ENCODE assay signal across 8 mouse cellular contexts in genomic region chr13:23518885-23519284, GRCm38 (mm10). TPM values are rescaled to one million over a fixed set of nuclear protein-coding genes. Genes with fewer than 3 reads are reported as not detected.
A peak's percentile ranks its signal among the peaks of the same experiment; 100 is the strongest.
DNase-seq lines count a peak whose midpoint lies in the region; ATAC-seq lines count a peak whose summit lies in the region.

No protein-coding gene starts in this region.

- peak overlapping the region; percentile 77 for H3K27ac ChIP-seq in embryonic facial prominence, embryonic 14.5 days (replicated peaks; ENCODE audit: low read depth, low read length)
- no peak overlapping the region for H3K27ac ChIP-seq in heart, embryonic 10.5 days
- H3K27ac ChIP-seq in kidney, embryonic 14.5 days (ENCODE audit: low read depth, low read length) = peak overlapping the region; percentile 65; the same call in 1 of the 2 replicates
- H3K27ac ChIP-seq in limb, embryonic 13.5 days = peak overlapping the region; percentile 44; the same call in 1 of the 2 replicates
- H3K27ac ChIP-seq in midbrain, embryonic 14.5 days (replicated peaks; ENCODE audit: low read depth, low read length) = no peak overlapping the region

- H3K4me2 ChIP-seq in embryonic facial prominence, embryonic 14.5 days (ENCODE audit: low read depth, low read length) = peak overlapping the region; percentile 95
- peak overlapping the region; percentile 90 for H3K4me2 ChIP-seq in kidney, embryonic 14.5 days (replicated peaks; ENCODE audit: low read depth, low read length)
- peak overlapping the region; percentile 62 for H3K4me2 ChIP-seq in limb, embryonic 13.5 days (replicated peaks)
- H3K4me2 ChIP-seq in midbrain, embryonic 14.5 days (ENCODE audit: low read length) = peak overlapping the region; percentile 85

- peak overlapping the region; percentile 37; the same call in 1 of the 2 replicates for H3K9ac ChIP-seq in embryonic facial prominence, embryonic 14.5 days (ENCODE audit: low read depth, low read length)
- H3K9ac ChIP-seq in kidney, embryonic 14.5 days (ENCODE audit: low read depth, low read length) = peak overlapping the region; percentile 45; the same call in 1 of the 2 replicates
- no peak overlapping the region for H3K9ac ChIP-seq in limb, embryonic 13.5 days
- H3K9ac ChIP-seq in midbrain, embryonic 14.5 days (replicated peaks; ENCODE audit: low read length) = no peak overlapping the region

- WGBS in embryonic facial prominence, embryonic 14.5 days = under 1% methylated on average over 6 of the region's 6 CpGs
- WGBS in heart, embryonic 10.5 days = under 1% methylated on average over 6 of the region's 6 CpGs
- WGBS in kidney, embryonic 14.5 days = under 1% methylated on average over 6 of the region's 6 CpGs
- under 1% methylated on average over 6 of the region's 6 CpGs for WGBS in limb, embryonic 13.5 days
- whole genome bisulfite sequencing in midbrain, embryonic 14.5 days = 0% methylated on average over 6 of the region's 6 CpGs

- no peaks in the 10 kb centered on the region for H3K9me3 ChIP-seq in embryonic facial prominence, embryonic 14.5 days (ENCODE audit: control insufficient read depth, low read length)
- H3K9me3 ChIP-seq in heart, embryonic 10.5 days = no peaks in the 10 kb centered on the region
- no peaks in the 10 kb centered on the region for H3K9me3 ChIP-seq in kidney, embryonic 14.5 days (ENCODE audit: control insufficient read depth, low read length)
- no peaks in the 10 kb centered on the region for H3K9me3 ChIP-seq in limb, embryonic 13.5 days
- H3K9me3 ChIP-seq in midbrain, embryonic 14.5 days (ENCODE audit: control insufficient read depth, low read length) = no peaks in the 10 kb centered on the region

- no peaks in the 10 kb centered on the region for H3K27me3 ChIP-seq in embryonic facial prominence, embryonic 14.5 days (replicated peaks; ENCODE audit: control insufficient read depth, insufficient read depth, low read length)
- H3K27me3 ChIP-seq in heart, embryonic 10.5 days (ENCODE audit: insufficient read depth, poor library complexity, severe bottlenecking) = no peaks in the 10 kb centered on the region
- no peaks in the 10 kb centered on the region for H3K27me3 ChIP-seq in kidney, embryonic 14.5 days (ENCODE audit: control insufficient read depth, insufficient read depth, low read length)
- H3K27me3 ChIP-seq in limb, embryonic 13.5 days = no peaks in the 10 kb centered on the region
- H3K27me3 ChIP-seq in midbrain, embryonic 14.5 days (ENCODE audit: control insufficient read depth, insufficient read depth, low read length) = no peaks in the 10 kb centered on the region

- ATAC-seq in embryonic facial prominence, embryonic 14.5 days (ENCODE audit: low read depth) = 0 out of 2 replicates have a peak, but pooled peaks have one; percentile 32
- ATAC-seq in kidney, embryonic 14.5 days (ENCODE audit: low FRiP score, low TSS enrichment) = peak; percentile 45; the same call in 1 of the 2 replicates
- ATAC-seq in limb, embryonic 13.5 days (ENCODE audit: low FRiP score, low read depth) = peak; percentile 48
- peak; percentile 31; the same call in 1 of the 2 replicates for ATAC-seq in midbrain, embryonic 14.5 days (ENCODE audit: low FRiP score, low TSS enrichment)

- H3K36me3 ChIP-seq in embryonic facial prominence, embryonic 14.5 days (ENCODE audit: control insufficient read depth, insufficient read depth, low read length) = no peaks in the 10 kb centered on the region
- no peaks in the 10 kb centered on the region for H3K36me3 ChIP-seq in heart, embryonic 10.5 days
- H3K36me3 ChIP-seq in kidney, embryonic 14.5 days (ENCODE audit: control insufficient read depth, insufficient read depth, low read length) = no peaks in the 10 kb centered on the region
- H3K36me3 ChIP-seq in limb, embryonic 13.5 days = no peaks in the 10 kb centered on the region
- no peaks in the 10 kb centered on the region for H3K36me3 ChIP-seq in midbrain, embryonic 14.5 days (ENCODE audit: control insufficient read depth, insufficient read depth, low read length)

- peak; percentile 40 for DNase-seq in ovary, adult 18-20 months (ENCODE audit: low spot score)
- no peak for DNase-seq in ovary, postnatal 10 days (ENCODE audit: low spot score)
- DNase-seq in embryonic facial prominence, embryonic 14.5 days (ENCODE audit: low spot score) = peak; percentile 89
- DNase-seq in heart, embryonic 10.5 days (ENCODE audit: low spot score) = peak; percentile 83
- peak; percentile 87 for DNase-seq in midbrain, embryonic 14.5 days
- DNase-seq in spleen, postnatal 14 days (ENCODE audit: low spot score in 2 of 2) = peak; percentile 66 to 79

- H3K4me3 ChIP-seq in embryonic facial prominence, embryonic 14.5 days (ENCODE audit: low read depth, low read length) = peak overlapping the region; percentile 59
- H3K4me3 ChIP-seq in heart, embryonic 10.5 days = peak overlapping the region; percentile 63
- H3K4me3 ChIP-seq in kidney, embryonic 14.5 days (ENCODE audit: low read length) = peak overlapping the region; percentile 57
- peak overlapping the region; percentile 53 for H3K4me3 ChIP-seq in limb, embryonic 13.5 days
- H3K4me3 ChIP-seq in midbrain, embryonic 14.5 days (replicated peaks; ENCODE audit: low read depth, low read length) = peak overlapping the region; percentile 46

- no peaks in the 10 kb centered on the region for H3K4me1 ChIP-seq in embryonic facial prominence, embryonic 14.5 days (ENCODE audit: control insufficient read depth, insufficient read depth, low read length)
- no peaks in the 10 kb centered on the region for H3K4me1 ChIP-seq in heart, embryonic 10.5 days
- H3K4me1 ChIP-seq in kidney, embryonic 14.5 days (ENCODE audit: control insufficient read depth, insufficient read depth, low read length) = peaks cover 3% of the 10 kb centered on the region; the same call in 1 of the 2 replicates
- H3K4me1 ChIP-seq in limb, embryonic 13.5 days = peaks cover 4% of the 10 kb centered on the region; the same call in 1 of the 2 replicates
- no peaks in the 10 kb centered on the region for H3K4me1 ChIP-seq in midbrain, embryonic 14.5 days (ENCODE audit: control insufficient read depth, insufficient read depth, low read length)

RNA-seq across cellular contexts. Expression of gene Hist1h4h, which starts 12.0 kb away (rescaled TPM):
- polyA plus RNA-seq in embryonic facial prominence, embryonic 14.5 days (2014; fragmentation: Nextera tagmentation; extraction: Ambion mirVana) = 5.1 and 5.6 TPM in 2 replicates
- polyA plus RNA-seq in heart, embryonic 10.5 days (2016; fragmentation: Nextera tagmentation; extraction: Ambion mirVana) = 2.5 and 2.8 TPM in 2 replicates
- 6.1 and 9.9 TPM in 2 replicates for polyA plus RNA-seq in kidney, embryonic 14.5 days (2014; fragmentation: Nextera tagmentation; extraction: Ambion mirVana)
- polyA plus RNA-seq in limb, embryonic 13.5 days (2015; fragmentation: Nextera tagmentation; extraction: Ambion mirVana) = 4.1 and 8.4 TPM in 2 replicates
- polyA plus RNA-seq in midbrain, embryonic 14.5 days (2014; fragmentation: Nextera tagmentation; extraction: Ambion mirVana) = 4.1 and 6.4 TPM in 2 replicates

RNA-seq across cellular contexts. Expression of gene Hist1h2af, which starts 14.8 kb away (rescaled TPM):
- polyA plus RNA-seq in embryonic facial prominence, embryonic 14.5 days (2014; fragmentation: Nextera tagmentation; extraction: Ambion mirVana) = 5.2 and 7.0 TPM in 2 replicates
- polyA plus RNA-seq in heart, embryonic 10.5 days (2016; fragmentation: Nextera tagmentation; extraction: Ambion mirVana) = 1.7 and 4.9 TPM in 2 replicates
- polyA plus RNA-seq in kidney, embryonic 14.5 days (2014; fragmentation: Nextera tagmentation; extraction: Ambion mirVana) = 13.8 and 28.7 TPM in 2 replicates
- polyA plus RNA-seq in limb, embryonic 13.5 days (2015; fragmentation: Nextera tagmentation; extraction: Ambion mirVana) = 9.3 and 10.0 TPM in 2 replicates
- 3.4 and 4.6 TPM in 2 replicates for polyA plus RNA-seq in midbrain, embryonic 14.5 days (2014; fragmentation: Nextera tagmentation; extraction: Ambion mirVana)

RNA-seq across cellular contexts. Expression of gene Hist1h3g, which starts 16.3 kb away (rescaled TPM):
- 3.7 and 4.1 TPM in 2 replicates for polyA plus RNA-seq in embryonic facial prominence, embryonic 14.5 days (2014; fragmentation: Nextera tagmentation; extraction: Ambion mirVana)
- 3.2 and 3.5 TPM in 2 replicates for polyA plus RNA-seq in heart, embryonic 10.5 days (2016; fragmentation: Nextera tagmentation; extraction: Ambion mirVana)
- polyA plus RNA-seq in kidney, embryonic 14.5 days (2014; fragmentation: Nextera tagmentation; extraction: Ambion mirVana) = 8.2 and 12.5 TPM in 2 replicates
- polyA plus RNA-seq in limb, embryonic 13.5 days (2015; fragmentation: Nextera tagmentation; extraction: Ambion mirVana) = 9.8 and 10.9 TPM in 2 replicates
- polyA plus RNA-seq in midbrain, embryonic 14.5 days (2014; fragmentation: Nextera tagmentation; extraction: Ambion mirVana) = 0.77 and 1.4 TPM in 2 replicates

RNA-seq across cellular contexts. Expression of gene Hist1h2bh, which starts 24.3 kb away (rescaled TPM):
- 0.76 and 0.77 TPM in 2 replicates for polyA plus RNA-seq in embryonic facial prominence, embryonic 14.5 days (2014; fragmentation: Nextera tagmentation; extraction: Ambion mirVana)
- 0.22 and 0.73 TPM in 2 replicates for polyA plus RNA-seq in heart, embryonic 10.5 days (2016; fragmentation: Nextera tagmentation; extraction: Ambion mirVana)
- polyA plus RNA-seq in kidney, embryonic 14.5 days (2014; fragmentation: Nextera tagmentation; extraction: Ambion mirVana) = 1.4 and 2.9 TPM in 2 replicates
- 0.74 and 1.0 TPM in 2 replicates for polyA plus RNA-seq in limb, embryonic 13.5 days (2015; fragmentation: Nextera tagmentation; extraction: Ambion mirVana)
- polyA plus RNA-seq in midbrain, embryonic 14.5 days (2014; fragmentation: Nextera tagmentation; extraction: Ambion mirVana) = 0.13 and 0.30 TPM in 2 replicates

RNA-seq across cellular contexts. Expression of gene Hist1h3f, which starts 25.0 kb away (rescaled TPM):
- 0.71 and 1.0 TPM in 2 replicates for polyA plus RNA-seq in embryonic facial prominence, embryonic 14.5 days (2014; fragmentation: Nextera tagmentation; extraction: Ambion mirVana)
- 0.31 and 0.99 TPM in 2 replicates for polyA plus RNA-seq in heart, embryonic 10.5 days (2016; fragmentation: Nextera tagmentation; extraction: Ambion mirVana)
- 1.2 and 2.0 TPM in 2 replicates for polyA plus RNA-seq in kidney, embryonic 14.5 days (2014; fragmentation: Nextera tagmentation; extraction: Ambion mirVana)
- polyA plus RNA-seq in limb, embryonic 13.5 days (2015; fragmentation: Nextera tagmentation; extraction: Ambion mirVana) = 1.5 and 1.7 TPM in 2 replicates
- polyA plus RNA-seq in midbrain, embryonic 14.5 days (2014; fragmentation: Nextera tagmentation; extraction: Ambion mirVana) = 0.32 and 0.47 TPM in 2 replicates

Comparison
In these comparisons a context has a peak if more than half of its experiments do, and no peak if none do; other contexts are left out.
1. H3K27ac ChIP-seq: peak in embryonic facial prominence, embryonic 14.5 days (single experiment), kidney, embryonic 14.5 days (single experiment) and limb, embryonic 13.5 days (single experiment); none in heart, embryonic 10.5 days (single experiment) and midbrain, embryonic 14.5 days (single experiment).
2. H3K9ac ChIP-seq: peak in embryonic facial prominence, embryonic 14.5 days (single experiment) and kidney, embryonic 14.5 days (single experiment); none in limb, embryonic 13.5 days (single experiment) and midbrain, embryonic 14.5 days (single experiment).
3. Peak in every context shown above with its lines, with median percentiles within 50 percentile points of each other: ATAC-seq, H3K4me2 ChIP-seq and H3K4me3 ChIP-seq.